Mouse (Mus musculus) lung, embryonic 16.5 days (tissue): ENCODE data around the gene Lypd4. TPM values are rescaled to one million over a fixed set of nuclear protein-coding genes. Genes with fewer than 3 reads are reported as not detected.

Source experiments
- ATAC-seq: fragments of 200-750 bp; cut with Nextera tagmentation; 2 replicates; pipeline ENCODE4 v1.8.0; 2017; ENCODE audit warnings: low read depth, mild to moderate bottlenecking, moderate library complexity
- H3K27ac ChIP-seq: fragments of 300-500 bp; sonication (generic); 2 replicates; pipeline ENCODE4 v1.5.1; 2014; ENCODE audit warnings: mild to moderate bottlenecking, control low read depth, low read length
- H3K27me3 ChIP-seq: fragments of 300-500 bp; sonication (generic); 2 replicates; pipeline ENCODE4 v1.6.1; 2014; ENCODE audit warnings: low read depth, low read length, mixed read lengths; ENCODE audit not compliant: control insufficient read depth, insufficient read depth
- H3K36me3 ChIP-seq: fragments of 300-500 bp; sonication (generic); 2 replicates; pipeline ENCODE4 v1.6.1; 2014; ENCODE audit warnings: low read length; ENCODE audit not compliant: control insufficient read depth, insufficient read depth
- H3K4me1 ChIP-seq: fragments of 300-500 bp; sonication (generic); replicated peaks from 2 replicates; pipeline ENCODE4 v1.6.1; 2014; ENCODE audit warnings: low read length, mixed read lengths; ENCODE audit not compliant: control insufficient read depth, insufficient read depth
- H3K4me2 ChIP-seq: fragments of 300-500 bp; sonication (generic); 2 replicates; pipeline ENCODE4 v1.6.1; 2014; ENCODE audit warnings: low read depth, low read length, control low read depth
- H3K4me3 ChIP-seq: fragments of 300-500 bp; sonication (generic); 2 replicates; pipeline ENCODE4 v1.5.1; 2014; ENCODE audit warnings: mild to moderate bottlenecking, low read length, control low read depth
- H3K9ac ChIP-seq: fragments of 300-500 bp; sonication (generic); 2 replicates; pipeline ENCODE4 v1.6.1; 2014; ENCODE audit warnings: low read length, control low read depth
- H3K9me3 ChIP-seq: fragments of 300-500 bp; sonication (generic); 2 replicates; pipeline ENCODE4 v1.6.1; 2016; ENCODE audit warnings: low read length; ENCODE audit not compliant: control insufficient read depth
- WGBS: fragments of 180-500 bp; shearing (Covaris S2); extraction: QIAGEN DNeasy Blood & Tissue Kit; methylation state at CpG from one replicate; pipeline ENCODE4 v1.1.7; 2014; 5-methylcytosine and 5-hydroxymethylcytosine counted together
- polyA plus RNA-seq: library from polyadenylated mRNA; unstranded; fragments of >200 nt; fragmentation: Nextera tagmentation; extraction: Ambion mirVana; gene quantifications from 2 replicates; pipeline ENCODE4 v1.2.1, GENCODE M21; 2015

The Lypd4 gene
- polyA plus RNA-seq = not detected in 2 replicates

GRCm38 (mm10) chr7:24869532-24870165, at the start of gene Lypd4, which contains the start of gene Dmrtc2:
Gene Lypd4 (minus strand): TSS chr7:24869941.
Gene Dmrtc2 (plus strand): TSS chr7:24870057.
- Histone ChIP-seq H3K9me3 (peaks cover 5% of the 10 kb centered on the region), H3K27me3 (peaks cover 4% of the 10 kb centered on the region; the same call in 1 of the 2 replicates), H3K27ac (no peak within 1 kb of the TSS), H3K4me1 (no peaks in the 10 kb centered on the region), H3K9ac (no peak within 1 kb of the TSS), H3K4me3 (no peak within 1 kb of the TSS), H3K36me3 (no peaks in the 10 kb centered on the region), H3K4me2 (no peak within 1 kb of the TSS)
- ATAC-seq = no peak
- WGBS = 49% methylated on average over 41 of the region's 41 CpGs

GRCm38 (mm10) chr7:24918763-24919323, 49.1 kb upstream of the Lypd4 start:
- no peak overlapping the region for H3K4me2 ChIP-seq
- no peaks in the 10 kb centered on the region for H3K4me1 ChIP-seq
- H3K27ac ChIP-seq = no peak overlapping the region
- no peak overlapping the region for H3K4me3 ChIP-seq
- 92% methylated on average over 20 of the region's 20 CpGs for WGBS
- no peaks in the 10 kb centered on the region for H3K27me3 ChIP-seq
- no peak for ATAC-seq
- H3K9me3 ChIP-seq = no peaks in the 10 kb centered on the region
- no peak overlapping the region for H3K9ac ChIP-seq
- H3K36me3 ChIP-seq = peaks cover 58% of the 10 kb centered on the region

- Histone ChIP-seq H3K27me3 (no peaks in the 10 kb centered on the region), H3K9ac (no peak overlapping the region), H3K4me2 (no peak overlapping the region), H3K27ac (no peak overlapping the region), H3K4me1 (no peaks in the 10 kb centered on the region), H3K36me3 (peaks cover 18% of the 10 kb centered on the region), H3K4me3 (no peak overlapping the region), H3K9me3 (no peaks in the 10 kb centered on the region)
- WGBS = 90% methylated on average over 14 of the region's 14 CpGs
- no peak for ATAC-seq
These were observed 42.7 kb upstream of the Lypd4 start for GRCm38 (mm10) chr7:24912480-24912879.

- ATAC-seq = peak; percentile 24; the same call in 1 of the 2 replicates
- peak overlapping the region; percentile 20 for H3K4me3 ChIP-seq
These were observed 37.5 kb upstream of the Lypd4 start for GRCm38 (mm10) chr7:24907211-24907748.

GRCm38 (mm10) chr7:24906551-24906950, 36.8 kb upstream of the Lypd4 start:
- Histone ChIP-seq H3K27me3 (no peaks in the 10 kb centered on the region), H3K27ac (peak overlapping the region; percentile 50; the same call in 1 of the 2 replicates), H3K9ac (peak overlapping the region; percentile 48; the same call in 1 of the 2 replicates), H3K4me2 (peak overlapping the region; percentile 37), H3K4me1 (peaks cover 36% of the 10 kb centered on the region), H3K4me3 (no peak overlapping the region), H3K9me3 (no peaks in the 10 kb centered on the region), H3K36me3 (peaks cover 7% of the 10 kb centered on the region)
- 18% methylated on average over 6 of the region's 6 CpGs for WGBS
- ATAC-seq = no peak

More at GRCm38 (mm10) chr7:24907211-24907748, 37.5 kb upstream of the Lypd4 start:
- Histone ChIP-seq H3K27me3 (no peaks in the 10 kb centered on the region), H3K9ac (peak overlapping the region; percentile 48), H3K4me2 (peak overlapping the region; percentile 37), H3K27ac (peak overlapping the region; percentile 50), H3K4me1 (peaks cover 31% of the 10 kb centered on the region), H3K36me3 (peaks cover 7% of the 10 kb centered on the region), H3K9me3 (no peaks in the 10 kb centered on the region)
- WGBS = 14% methylated on average over 13 of the region's 13 CpGs

GRCm38 (mm10) chr7:24904936-24905335, 35.2 kb upstream of the Lypd4 start:
- peaks cover 6% of the 10 kb centered on the region for H3K36me3 ChIP-seq
- peaks cover 36% of the 10 kb centered on the region for H3K4me1 ChIP-seq
- no peaks in the 10 kb centered on the region for H3K9me3 ChIP-seq
- ATAC-seq = no peak
- 9% methylated on average over 3 of the region's 3 CpGs for WGBS
- H3K27me3 ChIP-seq = no peaks in the 10 kb centered on the region
- H3K27ac ChIP-seq = peak overlapping the region; percentile 51
- H3K9ac ChIP-seq = peak overlapping the region; percentile 78
- H3K4me3 ChIP-seq = peak overlapping the region; percentile 86
- H3K4me2 ChIP-seq = peak overlapping the region; percentile 70

GRCm38 (mm10) chr7:24904070-24904483, 34.3 kb upstream of the Lypd4 start:
- peaks cover 3% of the 10 kb centered on the region for H3K36me3 ChIP-seq
- peak overlapping the region; percentile 76 for H3K4me2 ChIP-seq
- H3K9ac ChIP-seq = peak overlapping the region; percentile 91
- H3K27me3 ChIP-seq = no peaks in the 10 kb centered on the region
- no peaks in the 10 kb centered on the region for H3K9me3 ChIP-seq
- ATAC-seq = peak; percentile 95
- peak overlapping the region; percentile 86 for H3K4me3 ChIP-seq
- H3K4me1 ChIP-seq = peaks cover 36% of the 10 kb centered on the region
- under 1% methylated on average over 29 of the region's 30 CpGs for WGBS
- peak overlapping the region; percentile 95 for H3K27ac ChIP-seq

GRCm38 (mm10) chr7:24903444-24903825, 33.7 kb upstream of the Lypd4 start:
- peak overlapping the region; percentile 76 for H3K4me2 ChIP-seq
- no peaks in the 10 kb centered on the region for H3K9me3 ChIP-seq
- H3K27ac ChIP-seq = peak overlapping the region; percentile 95
- ATAC-seq = no peak
- H3K9ac ChIP-seq = peak overlapping the region; percentile 91
- H3K27me3 ChIP-seq = no peaks in the 10 kb centered on the region
- peak overlapping the region; percentile 86 for H3K4me3 ChIP-seq
- peaks cover 36% of the 10 kb centered on the region for H3K4me1 ChIP-seq
- WGBS = 17% methylated on average over 10 of the region's 10 CpGs
- no peaks in the 10 kb centered on the region; the same call in 1 of the 2 replicates for H3K36me3 ChIP-seq
